Mouse (Mus musculus): ENCODE measurements around the gene Hist1h2bp. TPM values are rescaled to one million over a fixed set of nuclear protein-coding genes. Genes with fewer than 3 reads are reported as not detected.
A peak's percentile ranks its signal among the peaks of the same experiment; 100 is the strongest.
"Not testable (repeated sequence)": the region's sequence is repeated elsewhere in the genome, so short reads cannot be mapped to it uniquely, and the experiment has no call there.

Gene Hist1h2bp
- polyA plus RNA-seq, 1 experiment from 2014 or later: 3.3 TPM

GRCm38 (mm10) chr13:21755707-21756106 lies 31.6 kb upstream of the Hist1h2bp start:
- no peak overlapping the region for H3K27ac ChIP-seq
- no peaks in the 10 kb centered on the region for H3K9me3 ChIP-seq
- ATAC-seq (ENCODE audit: low FRiP score, low read depth): no peak
- no peak overlapping the region for H3K9ac ChIP-seq
- H3K4me2 ChIP-seq (replicated peaks): peak overlapping the region; percentile 41; the same call in 1 of the 2 replicates
- H3K27me3 ChIP-seq: no peaks in the 10 kb centered on the region
- WGBS: 77% methylated on average over 1 of the region's 1 CpGs
- no peaks in the 10 kb centered on the region for H3K36me3 ChIP-seq
- H3K4me1 ChIP-seq: peaks cover 18% of the 10 kb centered on the region
- H3K4me3 ChIP-seq: no peak overlapping the region

DNA sequence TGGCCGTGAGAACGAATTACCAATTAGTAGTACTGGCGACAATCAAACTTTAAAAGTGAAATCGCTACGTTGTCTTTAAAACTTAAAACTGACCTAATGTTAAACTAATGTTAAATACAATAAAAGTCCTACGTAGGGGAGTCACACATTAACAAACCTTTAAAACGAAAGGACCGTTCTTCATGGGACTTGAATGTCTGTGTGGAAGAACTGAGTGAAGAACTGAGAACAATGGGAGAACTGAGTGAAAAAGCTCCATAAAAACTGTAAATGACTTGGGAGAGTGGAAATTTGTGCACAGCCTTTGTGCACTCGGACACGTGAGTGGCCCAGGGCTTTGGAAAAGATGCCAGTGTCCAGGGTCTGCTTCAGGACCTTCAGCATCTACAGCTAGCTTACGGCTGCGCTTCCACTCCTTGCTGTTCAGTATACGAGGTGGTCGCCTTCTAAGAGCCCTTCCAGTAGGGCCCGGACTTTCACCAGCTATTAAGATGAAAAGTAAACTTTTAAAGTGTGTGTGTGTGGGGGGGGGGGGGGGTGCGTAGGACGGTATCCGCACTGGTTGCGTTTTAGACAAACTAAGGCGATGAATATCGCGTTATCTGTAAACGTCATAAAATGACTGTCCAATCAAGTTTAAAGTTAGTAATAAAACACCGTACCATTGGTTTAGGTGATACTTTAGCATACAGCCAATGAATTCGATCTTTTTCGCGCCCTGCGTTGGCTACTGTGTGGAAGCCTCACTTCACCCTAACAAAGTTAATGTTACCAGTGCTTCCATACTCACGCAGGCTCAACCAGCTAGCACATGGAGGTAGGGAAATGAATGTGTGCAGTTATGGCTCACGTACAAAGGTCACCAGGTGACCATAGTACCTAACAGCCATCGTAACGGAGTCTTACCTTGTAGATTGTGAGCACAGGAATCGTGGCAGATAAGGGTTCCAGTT lies 8.2 kb upstream of the Hist1h2bp start:
- Histone ChIP-seq H3K9ac (peak overlapping the region; percentile 85), H3K27me3 (no peaks in the 10 kb centered on the region), H3K27ac (peak overlapping the region; percentile 97), H3K4me3 (peak overlapping the region; percentile 59), H3K4me1 (peaks cover 20% of the 10 kb centered on the region), H3K4me2 (replicated peaks) (peak overlapping the region; percentile 90), H3K9me3 (no peaks in the 10 kb centered on the region), H3K36me3 (no peaks in the 10 kb centered on the region)
- peak; percentile 88 for ATAC-seq (ENCODE audit: low FRiP score, low read depth)
- WGBS: 4% methylated on average over 33 of the region's 33 CpGs

DNA sequence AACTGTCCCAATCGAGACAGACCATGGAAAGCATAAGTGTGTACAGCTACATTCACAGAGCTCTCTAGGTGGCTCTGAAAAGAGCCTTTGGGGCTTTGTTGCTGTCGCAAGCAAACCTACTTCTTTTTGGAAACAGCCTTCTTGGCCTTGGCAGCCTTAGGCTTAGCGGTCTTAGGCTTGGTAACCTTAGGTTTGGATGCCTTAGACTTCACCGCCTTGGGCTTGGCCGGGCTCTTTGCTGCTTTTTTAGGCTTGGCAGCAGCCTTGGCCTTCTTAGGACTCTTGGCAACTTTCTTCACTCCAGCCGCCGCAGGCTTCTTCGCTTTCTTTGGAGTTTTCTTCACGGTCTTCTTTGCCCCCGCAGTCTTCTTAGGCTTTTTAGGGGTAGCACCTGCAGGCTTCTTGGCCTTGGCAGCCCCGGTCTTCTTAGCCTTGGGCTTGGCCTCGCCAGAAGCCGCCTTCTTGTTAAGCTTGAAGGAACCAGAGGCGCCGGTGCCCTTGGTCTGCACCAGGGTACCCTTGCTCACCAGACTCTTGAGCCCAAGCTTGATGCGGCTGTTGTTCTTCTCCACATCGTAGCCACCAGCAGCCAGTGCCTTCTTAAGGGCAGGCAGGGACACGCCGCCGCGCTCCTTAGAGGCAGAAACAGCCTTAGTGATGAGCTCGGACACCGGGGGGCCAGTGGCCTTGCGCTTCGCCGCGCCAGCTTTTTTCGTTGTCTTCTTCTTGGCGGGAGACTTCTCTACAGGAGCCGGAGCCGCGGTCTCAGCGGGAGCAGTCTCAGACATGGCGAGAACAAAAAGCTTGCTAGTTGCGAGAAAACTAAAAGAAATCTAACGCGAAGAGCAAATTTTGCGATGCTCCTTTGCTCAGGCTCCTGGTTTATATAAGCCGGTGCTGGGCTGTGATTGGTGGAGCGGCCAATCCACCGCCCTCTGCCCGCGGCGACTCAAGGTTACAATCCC lies 7.2 kb upstream of the Hist1h2bp start, which contains the start of gene Hist1h1b:
Hist1h1b (minus strand) TSS at position 859 of the 965 bp plus-strand sequence.
- peak within 1 kb of the TSS; percentile 90 for H3K4me2 ChIP-seq (replicated peaks)
- peak within 1 kb of the TSS; percentile 59 for H3K4me3 ChIP-seq
- peaks cover 25% of the 10 kb centered on the region for H3K4me1 ChIP-seq
- no peaks in the 10 kb centered on the region for H3K36me3 ChIP-seq
- ATAC-seq (ENCODE audit: low FRiP score, low read depth): peak; percentile 30
- no peaks in the 10 kb centered on the region for H3K27me3 ChIP-seq
- no peaks in the 10 kb centered on the region for H3K9me3 ChIP-seq
- peak within 1 kb of the TSS; percentile 85 for H3K9ac ChIP-seq
- WGBS: under 1% methylated on average over 44 of the region's 44 CpGs
- peak within 1 kb of the TSS; percentile 97 for H3K27ac ChIP-seq

DNA sequence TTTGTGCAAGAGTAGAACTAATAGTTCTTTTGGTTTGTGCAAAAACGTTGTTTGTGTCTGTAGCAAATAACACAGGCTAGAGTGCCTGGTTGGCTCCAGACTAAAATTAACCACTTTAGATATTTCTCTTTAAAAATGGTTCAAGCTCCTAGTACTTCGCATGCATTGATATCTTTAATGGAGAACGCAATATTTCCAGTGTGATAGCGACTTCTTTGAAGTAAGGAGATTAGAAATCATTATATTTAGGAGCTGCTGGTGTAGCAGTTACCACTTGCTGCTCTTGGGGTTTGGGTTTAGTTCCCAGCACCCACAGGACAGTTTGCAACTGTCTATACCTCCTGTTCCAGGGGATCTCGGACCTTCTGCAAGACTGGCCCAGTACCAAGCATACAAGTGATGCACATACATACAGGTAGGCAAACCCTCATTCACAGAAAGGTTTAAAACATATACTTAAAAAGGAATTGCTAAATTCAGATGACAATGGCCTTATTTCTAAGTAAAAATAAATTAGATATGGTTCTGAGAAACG lies 6.2 kb upstream of the Hist1h2bp start:
- 42% methylated on average over 6 of the region's 6 CpGs for WGBS
- H3K4me2 ChIP-seq (replicated peaks): peak overlapping the region; percentile 90
- no peaks in the 10 kb centered on the region for H3K9me3 ChIP-seq
- H3K36me3 ChIP-seq: no peaks in the 10 kb centered on the region
- H3K27ac ChIP-seq: peak overlapping the region; percentile 97
- H3K4me3 ChIP-seq: peak overlapping the region; percentile 59
- peaks cover 32% of the 10 kb centered on the region for H3K4me1 ChIP-seq
- ATAC-seq (ENCODE audit: low FRiP score, low read depth): no peak
- H3K9ac ChIP-seq: peak overlapping the region; percentile 85; the same call in 1 of the 2 replicates
- H3K27me3 ChIP-seq: no peaks in the 10 kb centered on the region

DNA sequence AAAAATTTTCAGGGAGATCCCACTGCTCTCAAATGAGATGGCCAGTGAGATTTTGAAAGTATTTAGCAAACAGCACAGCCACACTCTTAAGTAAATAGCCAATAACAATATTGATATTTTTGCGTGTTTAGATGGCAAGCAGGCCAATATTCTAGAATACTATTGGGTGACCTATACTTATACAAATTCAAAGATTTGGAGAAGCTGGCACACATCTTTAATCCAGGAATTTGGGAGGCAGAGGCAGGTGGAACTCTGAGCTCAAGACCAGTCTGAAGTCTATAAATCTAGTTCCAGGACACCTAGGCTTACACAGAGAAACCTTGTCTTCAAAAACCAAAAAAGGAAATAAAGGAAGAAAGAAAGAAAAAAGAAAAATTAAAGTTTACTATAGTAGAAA lies 5.6 kb upstream of the Hist1h2bp start:
- Histone ChIP-seq H3K9ac (no peak overlapping the region), H3K4me2 (replicated peaks) (no peak overlapping the region), H3K27ac (no peak overlapping the region; the same call in 1 of the 2 replicates), H3K4me3 (no peak overlapping the region), H3K27me3 (no peaks in the 10 kb centered on the region), H3K4me1 (peaks cover 33% of the 10 kb centered on the region), H3K36me3 (no peaks in the 10 kb centered on the region), H3K9me3 (no peaks in the 10 kb centered on the region)
- no peak for ATAC-seq (ENCODE audit: low FRiP score, low read depth)
- WGBS: 93% methylated on average over 1 of the region's 1 CpGs

DNA sequence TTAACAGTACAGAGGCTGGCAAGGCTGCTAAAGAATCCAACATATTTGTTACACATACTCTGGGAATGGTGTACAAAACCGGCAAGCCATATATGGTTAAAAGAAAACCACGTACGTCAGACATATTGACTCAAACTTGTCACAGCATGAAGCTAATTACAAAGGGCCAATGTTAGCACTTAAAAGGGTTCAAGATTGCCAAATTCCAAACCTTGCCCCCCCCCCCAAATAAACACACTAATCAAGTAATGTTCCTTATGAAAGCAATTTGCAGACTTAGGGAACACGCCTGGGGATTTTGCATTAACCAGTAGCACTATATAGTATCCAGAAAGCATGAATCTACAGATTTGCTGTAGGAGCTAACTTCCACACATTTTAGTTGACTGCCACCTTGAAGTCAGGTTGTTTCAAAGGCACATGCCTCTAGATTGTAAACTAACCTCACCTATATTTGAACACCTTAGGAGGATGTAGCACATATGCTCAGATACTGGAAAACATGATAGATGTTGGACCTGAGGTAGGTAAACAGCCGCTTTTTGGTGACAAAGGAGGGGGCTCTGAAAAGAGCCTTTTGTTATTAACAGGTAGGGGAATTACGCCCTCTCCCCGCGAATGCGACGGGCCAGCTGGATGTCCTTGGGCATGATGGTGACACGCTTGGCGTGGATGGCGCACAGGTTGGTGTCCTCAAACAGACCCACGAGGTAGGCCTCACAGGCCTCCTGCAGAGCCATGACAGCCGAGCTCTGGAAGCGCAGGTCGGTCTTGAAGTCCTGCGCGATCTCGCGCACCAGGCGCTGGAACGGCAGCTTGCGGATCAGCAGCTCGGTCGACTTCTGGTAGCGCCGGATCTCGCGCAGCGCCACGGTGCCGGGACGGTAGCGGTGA lies 4.7 kb upstream of the Hist1h2bp start:
- peak overlapping the region; percentile 80 for H3K4me2 ChIP-seq (replicated peaks)
- peak overlapping the region; percentile 87 for H3K27ac ChIP-seq
- under 1% methylated on average over 19 of the region's 35 CpGs for WGBS
- not testable (repeated sequence) for H3K9me3 ChIP-seq; H3K36me3 ChIP-seq; ATAC-seq (ENCODE audit: low FRiP score, low read depth); H3K27me3 ChIP-seq
- peak overlapping the region; percentile 49 for H3K4me3 ChIP-seq
- peaks cover 33% of the 10 kb centered on the region for H3K4me1 ChIP-seq
- H3K9ac ChIP-seq: peak overlapping the region; percentile 77

DNA sequence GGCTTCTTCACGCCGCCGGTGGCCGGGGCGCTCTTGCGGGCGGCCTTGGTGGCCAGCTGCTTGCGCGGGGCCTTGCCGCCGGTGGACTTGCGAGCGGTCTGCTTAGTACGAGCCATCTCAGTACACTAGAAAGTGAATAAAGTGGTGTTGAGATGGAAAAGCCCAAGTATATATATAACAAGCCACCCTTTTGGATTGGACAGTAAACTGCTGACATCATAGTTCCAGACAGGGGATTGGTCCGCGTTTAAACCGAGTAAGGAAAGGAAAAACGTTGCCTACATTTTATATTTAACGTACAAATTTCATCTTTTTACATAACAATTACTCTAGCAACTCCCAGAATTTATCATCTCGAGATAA lies 4.0 kb upstream of the Hist1h2bp start, which contains the start of gene Hist1h3i:
Hist1h3i (minus strand) TSS at position 116 of the 363 bp plus-strand sequence.
- H3K9ac ChIP-seq: peak within 1 kb of the TSS; percentile 77
- no peaks in the 10 kb centered on the region for H3K9me3 ChIP-seq
- peak; percentile 78 for ATAC-seq (ENCODE audit: low FRiP score, low read depth)
- 0% methylated on average over 13 of the region's 20 CpGs for WGBS
- H3K36me3 ChIP-seq: no peaks in the 10 kb centered on the region
- peak within 1 kb of the TSS; percentile 87 for H3K27ac ChIP-seq
- peak within 1 kb of the TSS; percentile 80 for H3K4me2 ChIP-seq (replicated peaks)
- H3K4me1 ChIP-seq: peaks cover 34% of the 10 kb centered on the region
- no peaks in the 10 kb centered on the region for H3K27me3 ChIP-seq
- peak within 1 kb of the TSS; percentile 49 for H3K4me3 ChIP-seq

GRCm38 (mm10) chr13:21783734-21784161 lies 3.5 kb upstream of the Hist1h2bp start:
- peak overlapping the region; percentile 49 for H3K4me3 ChIP-seq
- no peaks in the 10 kb centered on the region for H3K36me3 ChIP-seq
- peaks cover 37% of the 10 kb centered on the region for H3K4me1 ChIP-seq
- peak overlapping the region; percentile 80 for H3K4me2 ChIP-seq (replicated peaks)
- H3K27ac ChIP-seq: peak overlapping the region; percentile 87
- WGBS: 2% methylated on average over 9 of the region's 9 CpGs
- ATAC-seq (ENCODE audit: low FRiP score, low read depth): no peak
- H3K9me3 ChIP-seq: no peaks in the 10 kb centered on the region
- peak overlapping the region; percentile 77 for H3K9ac ChIP-seq
- no peaks in the 10 kb centered on the region for H3K27me3 ChIP-seq

DNA sequence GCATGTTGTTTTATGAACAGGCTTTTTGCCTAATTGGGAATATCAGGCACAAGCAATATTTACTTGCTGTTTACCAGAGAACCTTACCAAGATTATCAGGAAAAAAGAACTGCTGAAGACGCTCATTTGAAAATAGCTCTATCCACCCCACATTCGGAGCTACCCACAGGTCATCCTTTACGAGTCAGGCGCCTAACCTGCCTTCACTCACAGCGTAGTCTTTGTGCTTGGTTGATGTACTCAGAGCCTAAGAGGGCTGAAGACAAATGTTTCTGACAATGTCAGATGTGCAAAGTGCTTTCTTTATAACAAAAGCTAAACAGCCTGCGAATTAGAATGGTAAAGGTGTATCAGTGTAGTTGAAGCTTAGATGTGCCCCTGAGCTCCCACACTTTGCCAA lies 3.0 kb upstream of the Hist1h2bp start:
- H3K9ac ChIP-seq: peak overlapping the region; percentile 77
- 30% methylated on average over 6 of the region's 6 CpGs for WGBS
- H3K4me1 ChIP-seq: peaks cover 37% of the 10 kb centered on the region
- peak overlapping the region; percentile 80 for H3K4me2 ChIP-seq (replicated peaks)
- no peaks in the 10 kb centered on the region for H3K36me3 ChIP-seq
- H3K27ac ChIP-seq: peak overlapping the region; percentile 87
- no peaks in the 10 kb centered on the region for H3K27me3 ChIP-seq
- no peaks in the 10 kb centered on the region for H3K9me3 ChIP-seq
- peak overlapping the region; percentile 49 for H3K4me3 ChIP-seq
- ATAC-seq (ENCODE audit: low FRiP score, low read depth): no peak

- 9% methylated on average over 8 of the region's 8 CpGs for WGBS
- ATAC-seq (ENCODE audit: low FRiP score, low read depth): no peak
- H3K27ac ChIP-seq: peak overlapping the region; percentile 85
- no peaks in the 10 kb centered on the region for H3K36me3 ChIP-seq
- peak overlapping the region; percentile 67 for H3K9ac ChIP-seq
- H3K4me2 ChIP-seq (replicated peaks): peak overlapping the region; percentile 65
- peak overlapping the region; percentile 43 for H3K4me3 ChIP-seq
- no peaks in the 10 kb centered on the region for H3K9me3 ChIP-seq
- no peaks in the 10 kb centered on the region for H3K27me3 ChIP-seq
- H3K4me1 ChIP-seq: peaks cover 40% of the 10 kb centered on the region
Measured at GRCm38 (mm10) chr13:21786189-21786898, 917 bp upstream of the Hist1h2bp start.
